Mouse (Mus musculus): ENCODE results near the gene Nprl2. TPM values are rescaled to one million over a fixed set of nuclear protein-coding genes. Genes with fewer than 3 reads are reported as not detected.

Nprl2 gene
- polyA plus RNA-seq, 1 experiment from 2014 or later: 47.5 TPM

- no peaks in the 10 kb centered on the region for H3K27me3 ChIP-seq
- no peak overlapping the region for H3K4me3 ChIP-seq
- H3K4me1 ChIP-seq: peaks cover 70% of the 10 kb centered on the region
- H3K9ac ChIP-seq: peak overlapping the region; percentile 38; the same call in 1 of the 2 replicates
- peak overlapping the region; percentile 87 for H3K27ac ChIP-seq
- WGBS: 47% methylated on average over 16 of the region's 16 CpGs
- no peak overlapping the region for H3K4me2 ChIP-seq (replicated peaks)
- no peaks in the 10 kb centered on the region for H3K9me3 ChIP-seq (replicated peaks)
- no peaks in the 10 kb centered on the region for H3K36me3 ChIP-seq
- ATAC-seq (ENCODE audit: low FRiP score): peak; percentile 1; the same call in 1 of the 2 replicates
Measured at GRCm38 (mm10) chr9:107512326-107512725, 29.7 kb upstream of the Nprl2 start.

GRCm38 (mm10) chr9:107514303-107514955, 27.6 kb upstream of the Nprl2 start:
- WGBS: 21% methylated on average over 14 of the region's 14 CpGs
- Histone ChIP-seq H3K36me3 (no peaks in the 10 kb centered on the region), H3K27ac (peak overlapping the region; percentile 87), H3K9ac (0 out of 2 replicates have a peak overlapping the region, but pooled peaks have one; percentile 1), H3K9me3 (replicated peaks) (no peaks in the 10 kb centered on the region), H3K4me2 (replicated peaks) (no peak overlapping the region), H3K4me3 (no peak overlapping the region), H3K27me3 (no peaks in the 10 kb centered on the region), H3K4me1 (peaks cover 49% of the 10 kb centered on the region)
- ATAC-seq (ENCODE audit: low FRiP score): peak; percentile 27; the same call in 1 of the 2 replicates

GRCm38 (mm10) chr9:107520331-107520730, 21.7 kb upstream of the Nprl2 start:
- Histone ChIP-seq H3K4me1 (peaks cover 20% of the 10 kb centered on the region), H3K4me2 (replicated peaks) (no peak overlapping the region), H3K27ac (peak overlapping the region; percentile 26; the same call in 1 of the 2 replicates), H3K9ac (no peak overlapping the region), H3K36me3 (no peaks in the 10 kb centered on the region), H3K9me3 (replicated peaks) (no peaks in the 10 kb centered on the region), H3K4me3 (no peak overlapping the region), H3K27me3 (peaks cover 21% of the 10 kb centered on the region)
- 0 out of 2 replicates have a peak, but pooled peaks have one; percentile 18 for ATAC-seq (ENCODE audit: low FRiP score)
- 45% methylated on average over 6 of the region's 6 CpGs for WGBS

- ATAC-seq (ENCODE audit: low FRiP score): no peak
- peak overlapping the region; percentile 26; the same call in 1 of the 2 replicates for H3K27ac ChIP-seq
- H3K9ac ChIP-seq: peak overlapping the region; percentile 32; the same call in 1 of the 2 replicates
- no peak overlapping the region for H3K4me3 ChIP-seq
- H3K4me1 ChIP-seq: peaks cover 20% of the 10 kb centered on the region
- whole genome bisulfite sequencing: 72% methylated on average over 5 of the region's 5 CpGs
- H3K36me3 ChIP-seq: no peaks in the 10 kb centered on the region
- no peaks in the 10 kb centered on the region for H3K9me3 ChIP-seq (replicated peaks)
- peaks cover 29% of the 10 kb centered on the region for H3K27me3 ChIP-seq
- H3K4me2 ChIP-seq (replicated peaks): no peak overlapping the region
Measured at GRCm38 (mm10) chr9:107521190-107521589, 20.8 kb upstream of the Nprl2 start.

GRCm38 (mm10) chr9:107521711-107522399, 20.2 kb upstream of the Nprl2 start:
- Histone ChIP-seq H3K4me3 (no peak overlapping the region), H3K27me3 (peaks cover 36% of the 10 kb centered on the region), H3K36me3 (no peaks in the 10 kb centered on the region), H3K27ac (peak overlapping the region; percentile 40; the same call in 1 of the 2 replicates), H3K9ac (peak overlapping the region; percentile 41), H3K4me2 (replicated peaks) (peak overlapping the region; percentile 39), H3K4me1 (peaks cover 27% of the 10 kb centered on the region), H3K9me3 (replicated peaks) (no peaks in the 10 kb centered on the region)
- WGBS: 23% methylated on average over 25 of the region's 25 CpGs
- ATAC-seq (ENCODE audit: low FRiP score): peak; percentile 49

GRCm38 (mm10) chr9:107522400-107522711, 19.7 kb upstream of the Nprl2 start:
- Histone ChIP-seq H3K9ac (peak overlapping the region; percentile 41; the same call in 1 of the 2 replicates), H3K4me2 (replicated peaks) (peak overlapping the region; percentile 39), H3K36me3 (no peaks in the 10 kb centered on the region), H3K27ac (peak overlapping the region; percentile 40; the same call in 1 of the 2 replicates), H3K4me3 (no peak overlapping the region), H3K9me3 (replicated peaks) (no peaks in the 10 kb centered on the region), H3K27me3 (peaks cover 41% of the 10 kb centered on the region), H3K4me1 (peaks cover 32% of the 10 kb centered on the region)
- peak; percentile 5; the same call in 1 of the 2 replicates for ATAC-seq (ENCODE audit: low FRiP score)
- WGBS: 37% methylated on average over 2 of the region's 2 CpGs

- Histone ChIP-seq H3K9ac (peak overlapping the region; percentile 23; the same call in 1 of the 2 replicates), H3K9me3 (replicated peaks) (no peaks in the 10 kb centered on the region), H3K27me3 (peaks cover 60% of the 10 kb centered on the region), H3K4me1 (peaks cover 28% of the 10 kb centered on the region), H3K27ac (no peak overlapping the region), H3K36me3 (no peaks in the 10 kb centered on the region), H3K4me2 (replicated peaks) (peak overlapping the region; percentile 51), H3K4me3 (peak overlapping the region; percentile 28)
- 5% methylated on average over 44 of the region's 44 CpGs for WGBS
- 0 out of 2 replicates have a peak, but pooled peaks have one; percentile 41 for ATAC-seq (ENCODE audit: low FRiP score)
Measured at GRCm38 (mm10) chr9:107526198-107527026, 15.6 kb upstream of the Nprl2 start.

GRCm38 (mm10) chr9:107533791-107534407, 8.1 kb upstream of the Nprl2 start, which contains the start of gene Tmem115:
Tmem115 (plus strand) TSS chr9:107533945.
- peaks cover 32% of the 10 kb centered on the region for H3K4me1 ChIP-seq
- WGBS: under 1% methylated on average over 48 of the region's 48 CpGs
- no peaks in the 10 kb centered on the region for H3K9me3 ChIP-seq (replicated peaks)
- H3K9ac ChIP-seq: peak within 1 kb of the TSS; percentile 88
- ATAC-seq (ENCODE audit: low FRiP score): peak; percentile 98
- peaks cover 19% of the 10 kb centered on the region for H3K36me3 ChIP-seq
- peaks cover 7% of the 10 kb centered on the region for H3K27me3 ChIP-seq
- H3K4me3 ChIP-seq: peak within 1 kb of the TSS; percentile 85
- peak within 1 kb of the TSS; percentile 99 for H3K4me2 ChIP-seq (replicated peaks)
- 0 out of 2 replicates have a peak within 1 kb of the TSS, but pooled peaks have one; percentile 49 for H3K27ac ChIP-seq

GRCm38 (mm10) chr9:107534408-107535202, 7.4 kb upstream of the Nprl2 start:
- Histone ChIP-seq H3K4me3 (peak overlapping the region; percentile 85), H3K9me3 (replicated peaks) (no peaks in the 10 kb centered on the region), H3K4me1 (peaks cover 32% of the 10 kb centered on the region), H3K27ac (no peak overlapping the region), H3K4me2 (replicated peaks) (peak overlapping the region; percentile 99), H3K9ac (peak overlapping the region; percentile 88), H3K36me3 (peaks cover 26% of the 10 kb centered on the region), H3K27me3 (peaks cover 4% of the 10 kb centered on the region)
- under 1% methylated on average over 40 of the region's 40 CpGs for WGBS
- peak; percentile 26 for ATAC-seq (ENCODE audit: low FRiP score)

GRCm38 (mm10) chr9:107538231-107538630, 3.8 kb upstream of the Nprl2 start:
- Histone ChIP-seq H3K9me3 (replicated peaks) (no peaks in the 10 kb centered on the region), H3K27ac (no peak overlapping the region), H3K9ac (no peak overlapping the region), H3K27me3 (no peaks in the 10 kb centered on the region), H3K36me3 (peaks cover 31% of the 10 kb centered on the region), H3K4me2 (replicated peaks) (no peak overlapping the region), H3K4me1 (peaks cover 52% of the 10 kb centered on the region), H3K4me3 (no peak overlapping the region)
- no peak for ATAC-seq (ENCODE audit: low FRiP score)
- 94% methylated on average over 7 of the region's 7 CpGs for WGBS

GRCm38 (mm10) chr9:107538711-107539110, 3.3 kb upstream of the Nprl2 start:
- Histone ChIP-seq H3K36me3 (peaks cover 36% of the 10 kb centered on the region), H3K4me1 (peaks cover 50% of the 10 kb centered on the region), H3K4me3 (no peak overlapping the region), H3K27ac (no peak overlapping the region), H3K9me3 (replicated peaks) (no peaks in the 10 kb centered on the region), H3K27me3 (no peaks in the 10 kb centered on the region), H3K9ac (no peak overlapping the region), H3K4me2 (replicated peaks) (no peak overlapping the region)
- ATAC-seq (ENCODE audit: low FRiP score): no peak
- WGBS: over 99% methylated on average over 3 of the region's 3 CpGs
